Mouse (Mus musculus): ENCODE measurements at regions not wholly inside any gene's neighbourhood (a gene's known extent, or its start where the extent isn't known, plus 50 kb on each side); places are given as distances from the start of the nearest gene placed in this dataset.

GRCm38 (mm10) chr6:51176791-51177433, 255.6 kb upstream of the Nfe2l3 start:
- TF ChIP-seq CTCF (IDR thresholded peaks at IDR 0.05; ENCODE audit: extremely low read depth, insufficient read depth, insufficient read length, insufficient replicate concordance) (no peak), POLR2A (IDR thresholded peaks at IDR 0.05; ENCODE audit: low read depth, low read length) (no peak)
